Mouse (Mus musculus) small intestine, adult 2 months (tissue): Measurements from ENCODE around the gene Arsb. TPM values are rescaled to one million over a fixed set of nuclear protein-coding genes. Genes with fewer than 3 reads are reported as not detected.

Source experiments
- H3K27ac ChIP-seq: fragments of 200-500 bp; 2 replicates; pipeline ENCODE4 v1.5.1; 2012; ENCODE audit warnings: low read depth, low read length, control low read depth, inconsistent platforms; ENCODE audit not compliant: insufficient read depth
- H3K27me3 ChIP-seq: fragments of 200-500 bp; 2 replicates; pipeline ENCODE4 v1.6.1; 2012; ENCODE audit warnings: mild to moderate bottlenecking, moderate library complexity, low read length, inconsistent platforms; ENCODE audit not compliant: control insufficient read depth, insufficient read depth
- H3K36me3 ChIP-seq: fragments of 200-500 bp; 2 replicates; pipeline ENCODE4 v1.6.1; 2012; ENCODE audit warnings: mild to moderate bottlenecking, low read length, control low read depth, inconsistent platforms; ENCODE audit not compliant: control insufficient read depth, insufficient read depth
- H3K4me1 ChIP-seq: fragments of 200-500 bp; 2 replicates; pipeline ENCODE4 v1.6.1; 2012; ENCODE audit warnings: low read length, inconsistent platforms, mixed read lengths; ENCODE audit not compliant: control insufficient read depth, insufficient read depth, insufficient read length
- H3K4me3 ChIP-seq: fragments of 200-500 bp; 2 replicates; pipeline ENCODE4 v1.5.1; 2012; ENCODE audit warnings: low read depth, mild to moderate bottlenecking, control low read depth, inconsistent platforms, low read length, moderate library complexity
- CTCF ChIP-seq: fragments of 200-500 bp; IDR thresholded peaks from 2 replicates; pipeline ENCODE4 v1.5.1; 2012; ENCODE audit warnings: low read depth, mild to moderate bottlenecking, control low read depth, inconsistent platforms, low read length, moderate library complexity, mixed read lengths; ENCODE audit not compliant: insufficient replicate concordance, insufficient read length; ENCODE audit errors: extremely low read depth
- POLR2A ChIP-seq: fragments of 200-500 bp; IDR thresholded peaks from 2 replicates; pipeline ENCODE4 v1.6.1; 2012; ENCODE audit warnings: low read depth, mild to moderate bottlenecking, control low read depth, inconsistent platforms, low read length, moderate library complexity
- WGBS: fragments of 180-500 bp; shearing (Covaris S2); methylation state at CpG from one replicate; pipeline ENCODE4 v1.1.7; 2018; 5-methylcytosine and 5-hydroxymethylcytosine counted together
- polyA plus RNA-seq: library from polyadenylated mRNA; depleted of rRNA; stranded (reverse); fragments of >200 nt; gene quantifications from 2 replicates; pipeline ENCODE4 v1.2.3, GENCODE M21; 2012; rRNA removed

Gene Arsb
- polyA plus RNA-seq, 1 experiment: 6.3 TPM

GRCm38 (mm10) chr13:93987611-93988010 is 216.2 kb downstream of the Arsb start:
- TF ChIP-seq CTCF: no peak
- TF ChIP-seq POLR2A: no peak
- H3K27me3 ChIP-seq: no peaks in the 10 kb centered on the region
- no peak overlapping the region for H3K4me3 ChIP-seq
- H3K4me1 ChIP-seq: peaks cover 13% of the 10 kb centered on the region
- WGBS: 61% methylated on average over 7 of the region's 7 CpGs
- H3K27ac ChIP-seq: no peak overlapping the region
- no peaks in the 10 kb centered on the region for H3K36me3 ChIP-seq

- Histone ChIP-seq H3K4me3 (no peak overlapping the region), H3K27me3 (no peaks in the 10 kb centered on the region), H3K27ac (no peak overlapping the region), H3K36me3 (no peaks in the 10 kb centered on the region), H3K4me1 (peaks cover 13% of the 10 kb centered on the region)
- 37% methylated on average over 4 of the region's 4 CpGs for whole genome bisulfite sequencing
- no peak for TF ChIP-seq CTCF
- TF ChIP-seq POLR2A: no peak
Measured at GRCm38 (mm10) chr13:93989208-93989607, 217.8 kb downstream of the Arsb start.

GRCm38 (mm10) chr13:93989736-93990611 is 218.5 kb downstream of the Arsb start:
- Histone ChIP-seq H3K27me3 (no peaks in the 10 kb centered on the region), H3K36me3 (no peaks in the 10 kb centered on the region), H3K27ac (no peak overlapping the region), H3K4me3 (no peak overlapping the region), H3K4me1 (peaks cover 13% of the 10 kb centered on the region)
- TF ChIP-seq CTCF (no peak), POLR2A (no peak)
- WGBS: 73% methylated on average over 11 of the region's 11 CpGs

GRCm38 (mm10) chr13:93990841-93991240 is 219.4 kb downstream of the Arsb start:
- Histone ChIP-seq H3K27ac (no peak overlapping the region), H3K4me3 (no peak overlapping the region), H3K27me3 (no peaks in the 10 kb centered on the region), H3K4me1 (peaks cover 13% of the 10 kb centered on the region), H3K36me3 (no peaks in the 10 kb centered on the region)
- no peak for TF ChIP-seq CTCF
- TF ChIP-seq POLR2A: no peak
- 80% methylated on average over 3 of the region's 3 CpGs for WGBS

GRCm38 (mm10) chr13:93992342-93992882 is 221.0 kb downstream of the Arsb start:
- WGBS: 85% methylated on average over 5 of the region's 5 CpGs
- Histone ChIP-seq H3K4me1 (peaks cover 13% of the 10 kb centered on the region), H3K27me3 (no peaks in the 10 kb centered on the region), H3K27ac (no peak overlapping the region), H3K4me3 (no peak overlapping the region), H3K36me3 (no peaks in the 10 kb centered on the region)
- TF ChIP-seq POLR2A (no peak), CTCF (no peak)

Other genes starting within 250 kb of the Arsb start
- 0.08 TPM in 1 of 2 replicates, not detected in the other for gene Bhmt, start 133.7 kb upstream of the Arsb start, polyA plus RNA-seq
- gene Bhmt2, start 97.3 kb upstream of the Arsb start, polyA plus RNA-seq: 0.19 TPM in 1 of 2 replicates, not detected in the other
- 0.04 TPM in 1 of 2 replicates, not detected in the other for gene Dmgdh, start 97.2 kb upstream of the Arsb start, polyA plus RNA-seq